Mouse (Mus musculus) MN1 (cell line): ENCODE measurements around the gene Man1b1.

Source experiments
- DNase-seq: peaks from one replicate; pipeline ENCODE4 v3.0.0-alpha.2; 2016; ENCODE audit warnings: low spot score

Man1b1 gene

DNA sequence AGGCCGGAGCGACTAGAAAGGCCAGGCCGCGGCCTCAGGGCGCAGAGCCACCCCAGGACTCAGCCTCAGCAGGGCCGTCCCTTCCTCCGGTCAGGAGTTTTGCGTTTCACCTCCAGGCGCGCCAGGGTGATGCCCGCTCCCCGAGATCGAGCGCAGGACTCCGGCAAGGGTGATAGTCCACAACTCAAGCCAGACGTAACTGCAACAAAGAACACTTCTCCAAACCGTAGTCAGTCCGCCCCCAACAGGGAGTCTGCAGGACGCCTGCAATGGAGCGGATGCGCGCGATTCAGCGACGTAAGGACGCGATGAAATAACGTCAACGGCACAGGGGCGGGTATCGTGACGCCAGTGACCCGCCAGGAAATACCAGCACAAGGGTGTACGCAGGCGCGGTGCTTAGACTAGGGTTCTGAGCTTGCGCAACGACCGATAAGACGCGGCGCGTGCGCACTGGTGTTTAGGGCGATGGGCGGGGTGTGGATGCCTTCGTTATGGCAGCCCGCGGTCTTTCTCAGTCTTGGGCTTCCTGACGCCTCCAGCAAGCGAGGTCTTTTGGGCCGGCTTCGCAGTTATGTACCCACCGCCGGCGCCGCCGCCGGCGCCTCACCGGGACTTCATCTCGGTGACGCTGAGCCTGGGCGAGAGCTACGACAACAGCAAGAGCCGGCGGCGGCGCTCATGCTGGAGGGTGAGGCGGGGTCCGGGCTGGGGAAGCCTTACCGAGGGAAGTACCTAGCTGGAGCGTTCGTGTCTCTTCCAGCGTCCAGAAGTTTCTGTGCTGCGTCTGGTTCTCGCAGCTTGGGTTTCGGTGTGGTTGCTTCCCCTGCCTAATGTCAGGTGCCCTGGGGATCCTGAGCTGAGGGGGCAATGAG lies at the start of gene Man1b1:
Man1b1 (plus strand) TSS at position 53 of the 875 bp plus-strand sequence.
- peak; percentile 99 for DNase-seq

DNA sequence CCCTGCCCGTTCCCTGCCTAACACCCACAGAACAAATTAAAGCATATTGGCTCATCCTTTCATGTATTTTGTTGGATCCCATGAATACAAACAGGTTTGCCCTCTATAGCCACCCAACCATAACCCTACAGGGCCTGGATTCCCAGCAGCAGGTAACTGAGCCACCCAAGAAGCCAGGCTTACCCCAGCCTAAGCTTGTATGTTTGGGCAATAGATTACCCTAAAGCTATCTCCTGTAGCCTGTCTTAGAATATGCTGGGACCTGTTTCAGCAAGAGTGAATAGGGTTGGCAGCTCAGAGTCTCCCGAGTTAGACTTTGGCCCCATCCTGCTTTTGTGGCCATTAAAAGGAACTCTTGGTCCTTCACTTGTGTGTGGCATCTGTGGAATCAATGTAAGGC lies 46.6 kb upstream of the Man1b1 start:
- no peak for DNase-seq

DNA sequence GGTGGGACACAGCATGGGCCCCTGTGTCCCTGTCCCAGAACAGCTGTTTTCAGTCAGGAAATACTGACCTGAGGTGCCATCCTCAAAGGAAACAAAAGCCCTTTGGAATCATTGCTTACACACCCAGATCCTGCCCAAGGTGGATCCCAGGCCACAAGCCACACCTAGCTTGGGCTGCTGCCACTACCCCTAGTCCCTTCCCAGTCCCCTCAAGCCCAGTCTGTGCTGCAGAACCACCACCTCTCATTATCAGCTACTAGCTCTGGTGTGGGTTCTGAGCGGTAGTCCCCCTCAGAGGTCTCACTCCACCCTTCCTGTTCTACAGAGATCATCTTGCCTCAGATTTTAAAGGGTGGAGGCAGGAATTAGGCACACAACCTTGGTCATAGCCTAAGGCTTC lies 45.8 kb upstream of the Man1b1 start:
- DNase-seq: no peak

DNA sequence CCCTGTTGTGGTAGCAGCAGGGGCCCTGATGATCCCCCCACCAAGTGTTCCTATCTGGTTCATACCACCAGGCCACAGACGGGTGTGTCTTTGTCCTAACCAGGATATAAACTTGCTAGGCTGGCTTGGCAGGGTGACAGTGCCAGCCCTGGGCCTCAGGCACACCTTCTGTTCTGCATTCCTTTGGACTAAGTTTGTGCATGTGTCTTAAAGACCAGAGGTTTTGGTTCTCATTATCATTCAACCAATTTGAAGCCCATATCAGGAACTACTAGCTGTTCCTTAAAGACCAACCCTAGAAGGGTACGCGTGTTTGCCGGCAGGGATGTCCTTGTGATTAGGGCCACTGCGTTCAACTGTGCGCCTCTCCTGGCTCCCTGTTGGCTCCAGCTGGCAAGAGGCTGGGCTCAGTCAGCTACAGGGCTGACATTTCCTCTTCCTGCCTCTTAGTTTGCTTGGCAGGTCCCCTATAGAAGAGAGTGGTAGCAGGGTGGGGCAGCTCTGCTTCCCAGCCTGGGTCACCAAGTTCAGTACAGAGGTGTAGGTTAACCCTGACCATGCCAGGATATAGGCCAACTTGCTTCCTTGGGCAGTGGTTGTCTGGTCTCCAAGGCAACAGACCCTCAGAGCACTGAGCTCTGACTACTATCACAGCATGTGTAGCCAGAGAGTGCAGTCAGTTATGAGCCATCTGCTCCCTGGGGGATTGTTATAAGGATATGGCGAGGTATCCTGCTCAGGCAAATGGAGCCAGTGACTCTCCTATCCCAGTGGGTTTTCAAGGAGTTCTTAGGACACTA lies 45.1 kb upstream of the Man1b1 start:
- peak; percentile 38 for DNase-seq

DNA sequence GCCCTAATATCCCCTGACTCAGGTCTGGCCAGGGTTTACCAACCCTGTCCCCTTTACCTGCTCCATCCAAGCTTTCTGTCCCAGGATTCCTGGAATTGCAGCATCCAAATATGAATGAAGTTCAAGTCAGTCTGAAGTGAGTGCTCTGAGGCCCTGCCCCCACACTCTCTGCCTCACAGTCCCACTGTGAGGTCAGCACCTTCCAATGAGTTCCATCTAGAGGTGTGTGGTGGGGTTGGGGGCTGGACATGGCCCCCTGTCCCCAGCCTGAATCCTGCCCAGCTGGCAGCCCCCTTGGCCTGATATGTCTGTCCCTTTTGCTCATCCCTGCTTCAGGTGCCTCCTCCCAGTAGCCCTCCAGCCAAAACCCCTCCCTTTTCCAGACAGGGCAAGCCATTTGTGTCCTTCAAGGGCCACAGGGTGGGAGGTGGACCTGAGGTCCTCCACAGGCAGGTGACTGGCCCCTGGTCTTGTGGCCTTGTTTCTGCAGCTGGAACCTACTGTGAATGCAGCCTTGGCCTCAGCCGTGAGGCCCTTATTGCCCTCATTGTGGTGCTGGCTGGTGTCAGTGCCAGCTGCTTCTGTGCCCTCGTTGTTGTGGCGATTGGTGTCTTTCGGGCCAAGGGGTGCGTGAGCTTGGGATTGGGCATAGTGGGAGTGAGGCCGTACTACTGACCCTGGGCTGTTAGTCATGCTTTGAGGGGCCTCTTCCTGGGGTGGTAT lies 44.0 kb upstream of the Man1b1 start, which contains the start of gene Tmem210:
Tmem210 (plus strand) TSS at position 219 of the 723 bp plus-strand sequence.
- DNase-seq: no peak

GRCm38 (mm10) chr2:25288734-25289345 lies 43.3 kb upstream of the Man1b1 start:
- DNase-seq: no peak

DNA sequence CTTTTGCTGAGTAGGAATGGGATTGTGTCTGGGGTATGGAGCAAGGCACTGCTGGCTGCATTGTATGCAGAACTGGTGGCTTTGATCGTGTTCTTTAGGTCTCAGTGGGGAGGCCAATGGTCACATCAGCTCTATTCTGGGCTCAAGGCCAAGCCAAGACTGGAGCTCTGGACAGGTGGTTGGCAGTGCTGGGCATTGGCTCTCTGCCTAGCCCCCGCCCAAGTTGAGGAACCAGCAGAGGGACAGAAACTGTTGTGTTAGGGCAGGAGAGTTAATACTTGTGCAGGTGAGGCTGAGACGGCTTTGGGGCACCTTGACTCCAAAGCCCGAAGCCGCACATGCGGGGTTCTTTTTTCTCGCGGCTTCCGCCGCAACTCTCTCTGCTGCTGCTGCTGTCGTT lies 42.5 kb upstream of the Man1b1 start, which contains the start of gene Lrrc26:
Lrrc26 (plus strand) TSS at position 265 of the 400 bp plus-strand sequence.
- peak; percentile 42 for DNase-seq

- DNase-seq: no peak
These were observed 41.9 kb upstream of the Man1b1 start for GRCm38 (mm10) chr2:25290101-25290815.

GRCm38 (mm10) chr2:25290816-25291130 lies 41.4 kb upstream of the Man1b1 start:
- no peak for DNase-seq

DNA sequence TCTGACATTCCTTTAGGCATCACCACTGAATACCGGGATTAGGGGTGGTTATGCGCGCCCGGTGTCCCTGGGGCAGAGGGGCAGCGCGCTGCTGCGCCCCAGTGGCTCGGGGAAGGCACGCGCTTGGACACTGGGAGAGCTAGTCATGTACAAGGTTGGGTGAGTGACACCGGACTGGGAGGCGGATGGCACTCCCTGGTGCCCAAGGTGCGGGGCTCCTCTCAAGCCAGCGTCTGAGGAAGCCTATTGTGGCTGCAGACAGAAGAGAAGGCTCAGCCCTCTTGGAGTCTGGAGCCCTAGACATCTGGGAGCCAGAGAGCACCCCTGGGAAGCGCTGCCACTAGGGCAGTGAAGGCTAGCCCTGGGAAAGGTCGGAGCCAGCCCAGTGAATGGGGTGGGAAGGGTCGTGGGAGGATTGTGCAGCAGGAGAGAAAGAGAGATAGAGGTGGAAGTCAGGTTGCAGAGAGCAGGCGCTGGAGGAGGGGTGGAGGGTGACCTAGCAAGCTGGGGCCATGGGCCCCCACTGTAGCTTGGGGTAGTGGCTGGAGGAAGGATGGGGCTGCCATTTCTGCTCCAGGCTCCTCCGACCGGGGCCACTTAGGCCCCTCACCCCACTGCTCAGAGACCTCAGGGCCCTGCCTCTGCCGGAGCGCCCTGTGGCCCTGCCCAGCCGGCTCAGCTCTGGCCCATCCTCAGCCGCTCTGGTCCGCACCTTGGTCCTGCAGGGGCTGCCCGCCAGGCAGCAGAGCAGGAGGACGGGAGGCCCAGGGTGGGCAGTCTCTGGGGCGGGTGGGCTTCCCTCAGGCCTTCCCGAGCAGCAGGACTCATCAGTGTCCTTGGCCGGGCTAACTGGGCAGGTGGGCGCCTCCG lies 40.7 kb upstream of the Man1b1 start:
- no peak for DNase-seq

DNA sequence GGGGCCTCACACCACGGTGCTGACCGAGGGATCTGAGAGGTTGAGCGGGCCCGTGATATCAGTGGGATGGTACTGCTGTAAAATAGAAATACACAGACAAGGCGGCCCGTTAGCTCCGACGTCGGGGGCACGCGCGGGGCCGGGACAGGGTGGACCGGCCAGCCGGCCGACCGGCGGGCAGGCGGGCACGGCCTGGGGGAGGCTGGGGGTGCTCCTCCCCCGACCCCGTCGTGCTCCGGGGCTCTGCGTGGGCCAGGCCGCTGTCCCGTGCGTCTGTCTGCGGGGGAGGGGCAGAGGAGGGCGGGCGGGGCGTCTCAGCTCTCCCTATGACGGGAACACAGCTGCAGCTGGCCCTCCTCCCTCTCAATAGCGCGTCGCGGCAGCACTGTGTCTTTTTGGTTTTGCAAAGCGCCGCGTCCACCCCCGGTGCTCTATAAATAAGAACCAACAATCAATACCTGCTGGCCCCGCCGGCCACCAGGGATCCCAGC lies 40.0 kb upstream of the Man1b1 start:
- DNase-seq: no peak

GRCm38 (mm10) chr2:25292856-25293255 lies 39.3 kb upstream of the Man1b1 start:
- DNase-seq: peak; percentile 69

DNA sequence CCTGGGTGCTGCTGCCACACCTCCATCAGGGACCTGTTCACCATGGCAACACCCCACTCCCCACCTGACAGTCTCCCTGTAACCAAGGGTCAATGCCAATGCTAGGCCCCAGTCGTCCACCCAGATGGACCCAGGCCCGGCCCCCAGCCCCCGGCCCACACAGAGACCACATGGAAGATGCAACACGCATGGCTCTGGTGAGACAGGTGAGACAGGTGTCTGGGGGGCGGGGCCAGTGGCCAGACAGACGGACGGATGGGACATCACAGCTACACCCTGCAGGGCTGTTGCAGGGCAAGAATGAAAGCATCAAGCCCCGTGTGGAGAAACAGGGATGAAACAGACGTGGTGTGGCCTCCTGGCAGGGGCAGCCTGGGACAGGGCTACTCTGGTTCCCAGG lies 38.4 kb upstream of the Man1b1 start:
- no peak for DNase-seq

DNA sequence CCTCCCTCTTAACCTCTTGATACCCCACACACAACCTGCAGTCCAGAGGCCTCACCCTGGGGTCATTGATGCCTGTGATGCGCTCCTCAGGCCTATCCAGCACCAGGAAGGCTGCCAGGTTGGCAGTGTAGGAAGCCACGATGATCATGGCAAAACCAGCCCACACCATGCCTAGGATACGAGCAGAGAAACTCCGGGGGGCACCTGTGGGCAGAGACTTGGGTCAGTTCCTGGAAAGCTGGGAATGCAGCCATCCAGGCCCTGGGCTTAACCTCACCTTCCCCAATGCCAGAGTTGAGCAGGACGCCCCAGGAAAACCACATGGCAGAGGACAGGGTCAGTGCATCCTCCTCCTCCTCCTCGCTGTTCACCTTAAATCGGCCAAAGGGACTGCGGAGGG lies 35.0 kb upstream of the Man1b1 start:
- DNase-seq: no peak

- DNase-seq: no peak
These were observed 34.1 kb upstream of the Man1b1 start for GRCm38 (mm10) chr2:25298046-25298445.

GRCm38 (mm10) chr2:25303452-25303851 lies 28.7 kb upstream of the Man1b1 start:
- no peak for DNase-seq

DNA sequence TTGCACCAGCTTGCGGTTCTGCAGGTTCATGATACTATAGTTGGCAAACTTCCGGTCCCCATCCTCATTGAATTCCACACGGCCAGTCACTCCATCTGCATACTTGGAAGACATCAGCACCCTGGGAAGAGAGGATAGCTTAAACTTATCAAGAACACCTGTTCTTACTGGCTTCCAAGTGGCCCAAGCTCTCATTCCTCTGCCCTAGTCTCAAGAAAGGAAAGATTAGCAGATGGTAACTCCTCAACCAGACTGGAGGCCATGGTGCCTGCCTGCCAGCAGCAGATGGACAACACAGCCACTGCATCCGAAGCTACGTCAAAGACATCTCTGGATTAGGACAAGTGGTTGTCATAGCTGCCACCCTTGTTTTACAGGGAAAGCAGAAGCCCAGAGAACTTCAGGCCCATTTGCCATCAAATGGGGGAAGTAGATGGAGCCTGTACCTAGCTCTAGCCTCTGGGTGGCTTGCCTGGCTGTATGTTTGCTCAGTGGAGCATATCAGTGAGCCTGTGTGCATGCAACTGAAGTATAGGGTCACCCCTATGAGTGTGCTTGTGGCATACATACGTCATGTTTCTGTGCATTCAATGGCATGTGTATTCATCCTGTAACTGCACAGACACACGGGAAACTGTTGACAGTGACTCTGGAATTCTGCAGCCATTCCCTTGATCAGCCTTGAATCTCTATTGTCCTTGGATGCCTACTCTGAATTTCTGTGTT lies 28.0 kb upstream of the Man1b1 start:
- no peak for DNase-seq

DNA sequence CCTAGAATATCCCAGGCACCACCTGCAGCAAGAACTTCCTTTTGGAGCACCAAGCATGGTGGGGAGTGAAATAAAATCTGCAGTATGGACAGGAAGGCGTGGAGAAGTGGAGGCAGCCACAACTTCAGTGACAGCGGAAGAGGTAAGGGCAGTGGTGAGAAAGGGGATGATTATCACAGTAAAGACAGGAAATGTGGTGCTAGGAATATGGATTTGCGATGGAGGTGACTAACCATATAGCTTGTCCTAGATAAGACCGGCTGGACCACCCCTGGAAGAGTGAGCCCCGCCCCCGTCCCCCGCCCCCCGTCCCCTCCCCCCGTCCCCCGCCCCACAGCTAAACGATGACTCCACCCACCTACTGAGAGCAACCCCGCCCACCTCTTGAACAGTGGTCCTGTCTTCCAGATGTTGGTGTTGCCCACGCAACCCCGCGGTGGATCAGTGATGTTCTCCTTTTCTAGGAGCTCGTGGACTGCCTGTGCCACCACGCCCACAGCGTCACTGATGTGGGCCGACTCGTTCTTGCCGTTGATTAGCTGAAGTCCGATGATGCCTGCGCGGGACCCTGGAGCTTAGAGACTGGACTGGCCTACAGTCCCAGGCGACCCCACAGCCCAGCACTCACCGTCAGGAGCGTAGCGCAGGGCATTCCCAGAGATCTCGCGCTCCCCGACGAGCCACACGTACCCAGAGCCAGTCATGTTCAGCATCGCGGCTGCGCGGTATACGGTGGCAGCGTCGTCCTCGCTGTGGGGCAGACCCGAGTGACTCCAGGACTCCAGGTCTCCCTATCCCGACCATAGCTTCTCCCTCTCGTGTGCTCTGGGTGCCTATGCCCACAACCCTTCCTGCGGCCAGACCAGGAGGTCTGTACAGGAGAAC lies 27.2 kb upstream of the Man1b1 start:
- no peak for DNase-seq
